Mouse (Mus musculus): ENCODE data around the gene Usp21.

DNA sequence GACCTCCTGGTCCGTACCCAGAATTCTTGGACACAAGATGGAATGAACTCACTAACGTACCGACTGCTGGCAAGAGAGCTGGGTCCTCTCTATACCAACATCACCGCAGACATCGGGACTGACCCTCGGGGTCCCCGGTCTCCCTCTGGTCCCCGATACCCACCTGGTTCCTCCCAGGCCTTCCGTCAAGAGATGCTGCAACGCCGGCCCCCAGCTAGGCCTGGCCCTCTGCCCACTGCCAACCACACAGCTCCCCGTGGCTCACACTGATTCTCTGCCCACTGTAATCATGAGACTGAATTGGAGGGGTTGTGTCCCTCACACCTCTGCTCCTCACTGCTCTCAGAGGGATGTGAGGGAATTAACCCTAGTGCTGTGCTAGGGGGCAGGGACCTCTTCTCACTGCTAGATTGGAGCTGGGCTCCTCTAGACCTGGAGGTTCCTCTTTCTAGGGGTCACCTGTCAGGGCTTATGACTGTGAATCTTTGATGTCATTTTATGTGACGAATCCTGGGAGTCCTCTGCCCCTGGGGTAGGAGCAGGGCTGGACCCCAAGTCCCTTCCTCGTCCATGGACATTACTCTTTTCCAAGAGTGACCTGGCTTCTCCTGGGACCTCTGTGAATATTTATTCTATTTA lies 11.6 kb downstream of the Usp21 start:
- TF ChIP-seq CTCF (IDR thresholded peaks at IDR 0.05; ENCODE audit: borderline replicate concordance, control insufficient read depth, extremely low read depth, insufficient read depth, low read length, poor library complexity): no peak
- no peak for TF ChIP-seq POLR2A (IDR thresholded peaks at IDR 0.05; ENCODE audit: control insufficient read depth, extremely low read depth, insufficient read depth, low read length, poor library complexity)

Measured in thymus, adult 2 months (tissue).